Mouse (Mus musculus): Measurements from ENCODE around the gene Lipi. TPM values are rescaled to one million over a fixed set of nuclear protein-coding genes. Genes with fewer than 3 reads are reported as not detected.

Gene Lipi
- not detected for polyA plus RNA-seq (2017; shearing (Covaris generic))

GRCm38 (mm10) chr16:75585961-75586360 lies at the start of gene Lipi:
TSS of gene Lipi (minus strand) at chr16:75586061.

GRCm38 (mm10) chr16:75592671-75593500 lies 7.0 kb upstream of the Lipi start, which contains the start of gene Rbm11:
TSS of gene Rbm11 (plus strand) at chr16:75592844.

Other genes with a start within 250 kb of the Lipi start
- gene Rbm11, start 6.8 kb upstream of the Lipi start, polyA plus RNA-seq (2017; shearing (Covaris generic)): 0.28 TPM
- 10.7 TPM for gene Hspa13, start 181.0 kb upstream of the Lipi start, polyA plus RNA-seq (2017; shearing (Covaris generic))

Measured in effector memory CD4-positive, alpha-beta T cell, adult 7 months (primary cell).